Mouse (Mus musculus): ENCODE measurements around the gene Safb.

- TF ChIP-seq CTCF (IDR thresholded peaks at IDR 0.05; ENCODE audit: low read depth, low read length) (no peak), POLR2A (IDR thresholded peaks at IDR 0.05; ENCODE audit: extremely low read depth, insufficient read depth, low read length) (no peak)
These were observed 18.8 kb downstream of the Safb start for GRCm38 (mm10) chr17:56603186-56604069.

Data from liver, adult 2 months (tissue).